Mouse (Mus musculus): ENCODE measurements around the gene Hcn2.
"Not testable (repeated sequence)": the region's sequence is repeated elsewhere in the genome, so short reads cannot be mapped to it uniquely, and the experiment has no call there.

The Hcn2 gene

DNA sequence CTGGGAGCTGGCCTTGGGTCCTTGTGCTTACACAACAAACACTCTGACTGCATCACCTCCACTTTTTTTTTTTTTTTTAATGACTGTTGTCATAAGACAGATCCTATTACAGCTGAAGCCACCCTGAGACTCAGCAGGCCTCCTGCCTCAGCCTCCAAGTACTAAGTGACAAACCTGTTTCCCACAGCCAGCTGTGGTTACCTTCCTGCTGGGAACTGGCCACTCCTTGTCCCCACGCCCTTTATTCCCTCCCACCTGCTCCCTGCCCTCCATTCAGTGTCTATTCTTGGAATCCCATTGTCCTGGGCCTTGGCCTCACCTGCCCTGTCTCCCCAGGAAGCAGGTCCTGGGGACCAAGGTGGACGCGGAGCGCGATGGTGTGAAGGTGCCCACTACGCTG, 28.9 kb upstream of the Hcn2 start:
- DNase-seq (ENCODE audit: low spot score), result no peak

GRCm38 (mm10) chr10:79688720-79689119, 27.7 kb upstream of the Hcn2 start, which contains the start of gene Gzmm:
TSS of gene Gzmm (plus strand) at chr10:79689020.
- DNase-seq (ENCODE audit: low spot score), result no peak

DNA sequence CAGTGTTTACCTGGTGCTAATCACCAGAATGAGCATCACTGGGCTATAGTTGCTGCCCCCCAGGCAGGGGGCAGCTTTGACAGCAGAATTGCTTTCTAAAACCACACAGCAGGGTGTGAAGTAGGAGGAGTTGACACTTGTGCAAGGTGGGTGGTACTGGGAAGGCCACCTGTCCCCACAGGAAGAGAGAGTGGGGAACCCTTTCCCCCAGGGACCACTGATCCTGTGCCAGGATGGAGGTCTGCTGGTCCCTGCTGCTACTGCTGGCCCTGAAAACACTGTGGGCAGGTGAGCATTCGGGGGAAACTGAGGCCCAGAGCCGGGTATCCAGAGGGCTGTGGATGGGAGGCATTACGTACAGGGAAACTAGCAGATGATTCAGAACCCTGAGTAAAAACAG, 27.3 kb upstream of the Hcn2 start:
- DNase-seq (ENCODE audit: low spot score), result no peak

GRCm38 (mm10) chr10:79691986-79692548, 24.4 kb upstream of the Hcn2 start:
- DNase-seq (ENCODE audit: low spot score), result no peak

DNA sequence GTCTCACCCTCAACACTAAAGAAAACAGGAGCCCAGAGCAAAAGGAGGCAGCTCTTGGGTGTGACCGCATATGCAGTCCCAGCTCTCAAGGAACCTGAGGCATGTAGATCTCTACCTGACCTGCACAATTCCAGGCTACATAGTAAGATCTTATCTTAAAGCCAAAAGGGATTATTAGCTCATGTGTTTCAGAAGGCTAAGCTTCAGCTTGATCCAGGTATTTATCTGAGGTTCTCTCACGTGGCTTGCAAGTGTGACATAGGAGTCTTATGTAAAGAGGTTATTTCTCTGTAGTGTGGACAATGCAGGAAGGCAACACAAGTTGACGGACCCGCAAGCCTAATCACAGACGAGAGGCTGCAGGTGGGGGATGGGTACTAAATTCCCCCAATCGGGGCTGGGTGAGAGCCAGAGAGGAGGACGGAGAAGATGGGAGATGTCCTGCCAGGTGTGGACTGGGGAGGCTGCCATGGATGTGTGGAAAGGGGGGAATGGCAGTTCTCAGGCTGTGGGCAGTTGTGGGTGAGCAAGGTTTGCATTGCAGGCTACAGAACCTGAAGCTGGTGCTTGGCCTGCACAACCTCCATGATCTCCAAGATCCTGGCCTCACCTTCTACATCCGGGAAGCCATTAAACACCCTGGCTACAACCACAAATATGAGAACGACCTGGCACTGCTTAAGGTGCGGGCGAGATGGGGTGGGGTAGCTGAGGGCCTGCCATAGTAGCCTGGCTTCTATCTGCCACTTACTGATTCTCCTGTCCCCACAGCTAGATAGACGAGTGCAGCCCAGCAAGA, 22.7 kb upstream of the Hcn2 start:
- no peak for DNase-seq (ENCODE audit: low spot score)

GRCm38 (mm10) chr10:79694379-79694655, 22.1 kb upstream of the Hcn2 start:
- DNase-seq (ENCODE audit: low spot score), result no peak

DNA sequence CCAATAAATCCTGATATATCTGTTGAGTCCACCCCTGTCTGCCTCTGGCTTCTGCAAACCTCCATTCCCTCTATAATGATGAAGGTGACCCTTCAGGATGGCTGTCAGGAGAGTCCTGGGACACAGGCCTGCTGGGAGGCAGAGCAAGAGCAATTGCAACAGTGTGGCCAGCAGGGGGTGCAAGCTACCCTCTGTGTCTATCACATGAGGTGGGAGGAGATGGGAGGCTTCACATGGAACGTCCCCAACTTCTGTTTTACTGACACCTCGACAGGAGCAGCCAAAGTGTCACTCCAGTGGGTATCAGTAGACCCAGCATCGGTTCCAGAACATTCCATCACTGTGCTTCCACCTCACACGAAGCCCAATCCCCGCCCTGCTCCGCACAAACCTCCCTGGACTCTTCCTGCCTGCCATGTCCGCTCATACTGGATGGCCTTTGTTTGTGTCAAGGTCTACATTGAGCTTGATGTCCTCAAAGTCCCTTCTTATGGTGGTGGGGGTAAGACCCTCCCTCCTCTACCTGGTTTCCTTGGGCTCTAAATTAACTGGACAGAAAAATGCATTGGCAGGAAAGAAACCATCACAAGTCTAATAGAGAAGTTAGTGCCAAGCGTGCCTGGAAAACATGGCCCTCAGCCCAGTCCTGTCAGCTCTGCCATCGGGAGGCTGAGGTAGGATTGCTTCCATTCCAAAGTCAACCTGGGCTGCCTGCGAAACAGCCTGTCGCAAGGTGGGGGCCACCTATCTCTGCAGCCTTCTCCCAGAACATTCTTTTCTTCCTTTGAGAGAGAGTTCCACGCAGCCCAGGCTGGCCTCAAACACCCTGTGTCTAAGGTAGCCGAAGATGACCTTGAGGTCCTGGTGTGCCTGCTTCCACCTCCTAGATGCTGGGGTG, 21.0 kb upstream of the Hcn2 start:
- DNase-seq (ENCODE audit: low spot score), result peak; percentile 85

GRCm38 (mm10) chr10:79696129-79696651, 20.2 kb upstream of the Hcn2 start:
- DNase-seq (ENCODE audit: low spot score), result peak; percentile 54

DNA sequence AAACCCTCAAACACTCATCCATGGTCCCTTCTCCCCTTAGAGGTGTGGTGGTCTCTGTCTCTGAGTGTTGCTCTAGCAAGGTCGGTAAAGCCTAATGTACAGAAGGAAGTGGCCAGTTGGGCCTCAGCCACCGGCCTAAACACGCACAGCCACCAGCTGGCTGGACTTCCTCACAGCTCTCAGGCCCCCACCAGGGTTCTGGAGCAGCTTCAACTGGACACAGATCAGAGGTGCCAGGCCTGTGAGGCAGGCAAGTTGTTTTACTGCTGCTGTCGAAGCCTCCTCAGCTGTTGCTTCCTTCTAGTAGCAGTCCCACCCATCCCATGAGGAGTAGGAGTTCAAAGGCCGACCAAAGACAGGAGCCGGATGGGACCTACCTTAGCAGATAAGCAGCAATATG, 18.5 kb upstream of the Hcn2 start:
- no peak for DNase-seq (ENCODE audit: low spot score)

- no peak for DNase-seq (ENCODE audit: low spot score)
These were observed 18.0 kb upstream of the Hcn2 start for GRCm38 (mm10) chr10:79698459-79698858.

DNA sequence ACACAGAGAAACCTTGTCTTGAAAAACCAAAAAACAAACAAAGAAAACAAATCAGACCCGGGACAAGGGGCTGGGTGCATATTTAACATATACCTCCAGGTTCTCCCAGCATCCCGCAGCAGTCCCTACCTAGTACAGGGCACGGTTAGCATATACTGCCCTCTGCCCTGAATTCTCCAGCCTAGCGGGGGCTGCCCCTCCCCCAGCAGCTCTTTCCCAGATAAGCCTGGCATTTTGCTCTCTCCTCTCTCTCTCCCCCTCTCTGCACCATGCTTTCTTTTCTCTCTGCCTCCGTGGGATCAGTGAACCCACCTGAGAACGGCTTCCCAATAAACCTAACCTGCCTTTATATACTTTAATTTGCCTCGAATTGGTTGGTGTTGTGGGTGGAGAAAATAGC, 15.8 kb upstream of the Hcn2 start:
- DNase-seq (ENCODE audit: low spot score), result no peak

GRCm38 (mm10) chr10:79701443-79702129, 14.8 kb upstream of the Hcn2 start:
- DNase-seq (ENCODE audit: low spot score), result peak; percentile 88

DNA sequence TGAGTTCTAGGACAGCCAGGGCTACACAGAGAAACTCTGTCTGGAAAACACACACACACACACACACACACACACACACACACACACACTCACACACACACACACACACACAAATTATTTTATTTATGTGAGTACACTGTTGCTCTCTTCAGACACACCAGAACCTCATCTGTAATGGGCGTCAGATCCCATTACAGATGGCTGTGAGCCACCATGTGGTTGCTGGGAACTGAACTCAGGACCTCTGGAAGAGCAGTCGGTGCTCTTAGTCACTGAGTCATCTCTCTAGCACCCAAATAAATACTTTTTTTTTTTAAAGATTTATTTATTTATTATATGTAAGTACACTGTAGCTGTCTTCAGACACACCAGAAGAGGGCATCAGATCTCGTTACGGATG, 13.5 kb upstream of the Hcn2 start:
- DNase-seq (ENCODE audit: low spot score), result not testable (repeated sequence)

DNA sequence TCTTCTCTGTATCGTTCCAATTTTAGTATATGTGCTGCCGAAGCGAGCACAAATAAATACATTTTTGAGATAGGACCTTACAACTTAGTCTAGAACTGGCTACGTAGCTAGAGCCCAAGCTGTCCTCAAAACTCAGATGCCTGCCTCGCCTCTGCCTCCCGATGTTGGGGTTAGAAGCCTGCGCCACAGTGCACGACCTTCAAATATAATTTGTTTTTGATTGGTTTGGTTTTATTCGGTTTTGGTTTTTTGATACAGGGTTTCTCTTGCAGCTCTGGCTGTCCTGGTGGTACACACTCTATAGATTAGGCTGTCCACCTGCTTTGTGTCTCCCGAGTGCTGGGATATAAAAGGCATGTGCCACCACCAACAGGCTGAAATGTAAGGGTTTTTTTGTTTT, 12.9 kb upstream of the Hcn2 start:
- no peak for DNase-seq (ENCODE audit: low spot score)

- DNase-seq (ENCODE audit: low spot score), result peak; percentile 99
These were observed 12.1 kb upstream of the Hcn2 start, which contains the start of gene Bsg for GRCm38 (mm10) chr10:79704065-79704969. TSS of gene Bsg (plus strand) at chr10:79704491.

- no peak for DNase-seq (ENCODE audit: low spot score)
These were observed 11.5 kb upstream of the Hcn2 start for GRCm38 (mm10) chr10:79704970-79705360.

- no peak for DNase-seq (ENCODE audit: low spot score)
These were observed 10.5 kb upstream of the Hcn2 start for GRCm38 (mm10) chr10:79705951-79706350.

DNA sequence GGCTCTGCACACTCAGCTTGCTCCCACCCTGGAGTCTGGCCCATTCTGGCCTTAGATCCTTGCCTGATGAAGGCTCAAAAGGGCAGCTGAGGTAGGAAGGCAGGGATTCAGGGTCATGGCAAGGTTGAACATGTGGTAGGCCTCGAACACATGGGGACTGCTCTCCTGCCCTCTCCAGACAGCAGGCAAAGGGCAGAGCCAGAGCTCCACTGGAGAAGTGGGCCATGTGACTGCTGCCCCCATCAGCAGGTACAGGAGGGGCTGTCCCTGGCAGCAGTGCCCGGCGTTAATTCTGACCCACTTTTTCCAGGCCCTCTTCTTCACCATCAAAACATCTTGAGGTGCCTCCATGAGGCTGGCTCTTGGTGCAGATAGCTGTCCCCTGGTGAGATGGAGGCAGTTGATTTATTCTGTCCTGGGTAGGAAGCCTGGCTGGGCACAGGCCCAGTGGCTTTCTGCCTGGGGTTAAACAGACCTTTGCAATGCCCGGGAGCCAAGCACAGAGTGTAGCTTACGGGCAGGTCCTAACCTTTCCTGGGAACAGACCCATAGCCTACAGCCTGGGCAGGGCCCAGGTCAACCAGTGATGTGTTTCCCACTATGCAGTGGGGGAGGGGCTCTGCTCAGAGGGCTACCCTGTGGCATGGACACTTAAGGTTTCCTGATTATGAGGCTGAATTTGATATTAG, 9.9 kb upstream of the Hcn2 start:
- no peak for DNase-seq (ENCODE audit: low spot score)

DNA sequence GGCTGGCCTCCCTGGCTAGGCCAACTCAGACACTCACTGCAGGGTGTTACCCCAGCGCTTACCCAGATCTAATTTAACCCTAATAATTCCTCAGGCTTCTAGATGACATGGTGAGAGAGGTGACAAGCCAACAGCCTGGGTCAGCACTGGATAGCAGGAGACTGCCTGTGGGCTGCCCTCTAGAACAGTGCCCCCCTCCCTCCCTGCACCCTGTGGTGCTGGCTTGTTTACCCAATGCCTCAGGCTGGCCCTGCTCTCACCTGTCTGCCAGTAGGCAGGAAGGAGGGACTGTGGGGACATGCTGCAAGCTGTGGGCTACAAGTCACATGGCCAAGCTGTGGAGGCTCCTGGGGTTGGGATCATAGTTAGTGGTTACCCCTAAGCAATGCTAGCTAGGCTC, 9.3 kb upstream of the Hcn2 start:
- no peak for DNase-seq (ENCODE audit: low spot score)

GRCm38 (mm10) chr10:79707759-79708158, 8.7 kb upstream of the Hcn2 start:
- DNase-seq (ENCODE audit: low spot score), result no peak
